Mouse (Mus musculus) myocyte (in vitro differentiated cells): ENCODE results near the gene Dach1.

Experiments
- E2F4 ChIP-seq: IDR thresholded peaks from one replicate; pipeline ENCODE4 v1.6.1; 2011; ENCODE audit warnings: mild to moderate bottlenecking, control low read depth, moderate library complexity; ENCODE audit not compliant: insufficient read depth
- MAX ChIP-seq: IDR thresholded peaks from one replicate; pipeline ENCODE4 v1.6.1; 2011; ENCODE audit warnings: low read depth, mild to moderate bottlenecking, control low read depth
- MYOG ChIP-seq, 3 experiments: IDR thresholded peaks; one replicate each; pipeline ENCODE4 v1.6.1; 2011; ENCODE audit warnings: control low read depth in 2 of 3, low read depth in 2 of 3, mild to moderate bottlenecking in 2 of 3; ENCODE audit not compliant: insufficient read length in 2 of 3, control insufficient read depth in 1 of 3, insufficient read depth in 1 of 3
- POLR2A ChIP-seq: IDR thresholded peaks from one replicate; pipeline ENCODE4 v1.6.1; 2011; ENCODE audit warnings: low read depth, mild to moderate bottlenecking, control low read depth, moderate library complexity; ENCODE audit not compliant: insufficient read length
- POLR2AphosphoS2 ChIP-seq: IDR thresholded peaks from one replicate; pipeline ENCODE4 v1.6.1; 2011; ENCODE audit warnings: low read depth, control low read depth; ENCODE audit not compliant: insufficient read length
- SRF ChIP-seq: IDR thresholded peaks from one replicate; pipeline ENCODE4 v1.6.1; 2011; ENCODE audit warnings: low read depth; ENCODE audit not compliant: control insufficient read depth, insufficient read length
- USF1 ChIP-seq: IDR thresholded peaks from one replicate; pipeline ENCODE4 v1.6.1; 2011; ENCODE audit warnings: low read depth, mild to moderate bottlenecking, control low read depth, moderate library complexity

- TF ChIP-seq POLR2A (no peak), SRF (no peak), MAX (no peak), MYOG (IDR thresholded peaks at IDR 0.05; ENCODE audit: control insufficient read depth in 1 of 3, insufficient read depth in 1 of 3, insufficient read length in 2 of 3, low read depth in 2 of 3) (no peak), USF1 (no peak), POLR2AphosphoS2 (no peak), E2F4 (no peak)
Observed at GRCm38 (mm10) chr14:98064190-98064589, 105.4 kb downstream of the Dach1 start.
